Mouse (Mus musculus): Measurements from ENCODE around the gene Mctp1. TPM values are rescaled to one million over a fixed set of nuclear protein-coding genes. Genes with fewer than 3 reads are reported as not detected.

Gene Mctp1
- total RNA-seq, 2 experiments from 2014 or later: 0.82 to 0.88 TPM

DNA sequence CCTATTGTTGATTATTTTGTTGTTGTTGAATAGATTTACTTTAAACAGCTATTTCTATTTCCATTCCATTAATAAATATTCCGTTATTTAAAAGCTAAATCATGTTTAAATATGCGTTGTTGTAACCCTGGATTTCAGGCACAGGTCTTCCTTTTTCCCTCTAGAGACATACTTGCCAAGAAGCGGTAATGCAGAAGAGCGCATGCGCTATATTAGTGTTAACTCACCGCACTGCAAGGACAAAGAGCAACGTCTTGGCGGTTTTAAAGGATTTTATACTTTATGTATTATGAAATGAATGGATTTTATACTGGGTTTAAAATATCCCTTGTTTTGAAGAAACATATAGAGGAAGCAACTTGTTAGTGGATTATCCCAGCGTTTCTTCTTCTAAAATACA is 418.6 kb downstream of the Mctp1 start:
- intact Hi-C loops (cut with DNase I; ENCODE audit: low total_unique reads): no loop called here
- DNase-seq: no peak

DNA sequence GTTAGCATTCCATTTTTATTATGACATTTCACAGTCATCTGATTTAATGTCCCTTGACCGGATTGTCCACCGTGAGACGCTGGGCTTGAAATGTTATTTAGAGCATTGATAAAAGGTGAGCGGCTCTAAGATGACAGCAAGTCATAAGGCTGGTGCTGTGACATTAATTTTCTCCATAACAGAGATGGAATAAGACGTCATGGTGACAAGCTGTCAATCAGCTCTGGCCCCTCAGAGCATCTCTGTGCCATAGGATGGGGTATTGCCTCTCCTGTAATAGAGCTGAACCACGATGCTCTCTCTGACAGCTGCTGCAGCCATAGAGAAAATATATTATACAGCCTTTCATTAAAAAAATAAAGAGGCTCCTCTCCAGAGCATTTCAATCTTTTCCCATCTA is 419.5 kb downstream of the Mctp1 start:
- no peak for DNase-seq
- intact Hi-C loops (cut with DNase I; ENCODE audit: low total_unique reads): no loop called here

DNA sequence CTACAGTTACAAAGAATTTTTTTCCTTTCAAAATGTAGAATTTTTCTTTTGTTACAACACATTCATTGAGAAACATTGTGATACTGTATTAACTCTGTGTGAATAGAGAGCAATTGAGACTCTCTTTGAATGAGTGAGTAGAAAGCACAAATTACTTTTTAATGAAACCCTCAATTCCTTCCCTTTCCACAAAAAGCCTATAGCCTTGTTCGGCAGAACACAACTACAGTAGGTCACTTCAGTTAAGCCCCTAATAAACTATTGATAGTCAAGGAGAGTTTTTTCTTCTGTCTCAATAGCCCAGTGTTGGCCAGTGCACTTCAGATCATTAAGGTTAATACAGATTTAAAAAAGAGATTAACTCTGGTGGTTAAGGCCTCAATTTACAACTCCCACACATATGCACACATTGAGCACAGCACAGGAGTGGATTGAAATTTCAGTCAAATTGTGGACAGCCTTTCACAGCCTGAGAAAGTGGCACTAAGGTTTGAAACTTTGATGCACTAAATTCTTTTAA is 424.6 kb downstream of the Mctp1 start:
- DNase-seq: no peak
- intact Hi-C loops (cut with DNase I; ENCODE audit: low total_unique reads): no loop called here

DNA sequence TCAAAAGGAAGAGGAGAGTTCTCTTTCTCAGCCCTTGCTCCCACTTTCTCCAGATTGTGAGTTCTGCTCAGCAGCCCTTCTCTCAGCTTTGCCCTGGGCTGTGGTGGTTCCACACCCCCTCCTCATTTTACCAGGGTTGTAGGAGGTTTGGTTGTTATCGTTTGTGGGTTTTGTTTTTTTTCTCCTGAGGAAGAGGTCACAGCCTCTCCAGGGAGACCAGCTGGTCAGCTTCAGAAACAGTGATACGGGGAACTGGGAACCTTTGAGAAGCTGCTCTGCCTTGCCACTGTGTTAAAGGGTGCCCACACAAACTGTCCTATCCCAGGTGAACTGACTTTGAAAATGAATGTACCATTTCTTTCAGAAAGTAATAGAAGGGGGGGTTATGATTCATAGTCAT is 425.5 kb downstream of the Mctp1 start:
- no peak for DNase-seq
- intact Hi-C loops (cut with DNase I; ENCODE audit: low total_unique reads): no loop called here

DNA sequence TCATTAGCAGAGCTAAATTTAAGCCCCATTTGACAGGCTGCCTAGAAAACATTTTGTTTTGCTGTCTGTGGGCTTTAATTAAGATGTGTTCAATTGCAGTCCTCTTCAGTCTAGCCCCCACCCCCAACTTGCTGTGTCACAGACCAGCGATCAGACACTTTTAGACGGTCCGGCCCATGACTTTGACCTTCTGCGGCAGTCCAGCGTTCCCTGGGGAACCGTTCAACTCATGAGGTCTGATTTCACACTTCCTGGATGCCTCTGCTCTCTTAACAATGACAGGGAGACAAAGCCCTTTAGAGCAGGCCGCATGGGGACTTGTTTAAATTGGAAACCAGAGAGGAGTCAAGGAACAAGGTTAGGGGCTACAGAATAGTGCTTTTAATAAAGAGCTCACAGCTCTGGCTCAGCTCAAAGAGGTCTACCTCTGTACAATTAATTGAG is 426.2 kb downstream of the Mctp1 start:
- DNase-seq: no peak
- intact Hi-C loops (cut with DNase I; ENCODE audit: low total_unique reads): no loop called here

DNA sequence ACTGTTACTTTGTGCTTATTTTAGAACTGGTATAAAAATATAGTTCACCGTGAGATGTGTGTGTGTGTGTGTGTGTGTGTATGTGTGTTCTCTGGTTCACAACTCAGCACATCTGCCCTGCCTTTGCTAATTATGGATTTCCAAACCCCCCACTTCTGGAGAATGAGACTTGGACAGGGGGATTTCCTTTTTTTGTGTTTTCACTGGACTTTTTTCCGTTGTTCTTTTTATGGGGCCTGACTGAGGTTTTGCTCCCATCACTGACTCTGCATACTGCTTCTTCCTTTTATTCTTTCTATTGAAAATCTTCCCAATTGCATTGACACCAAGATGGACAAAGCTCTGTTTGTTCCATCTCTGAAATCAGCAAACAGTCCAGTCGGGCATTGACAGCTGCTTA is 438.7 kb downstream of the Mctp1 start:
- intact Hi-C loops (cut with DNase I; ENCODE audit: low total_unique reads): no loop called here
- DNase-seq: no peak

DNA sequence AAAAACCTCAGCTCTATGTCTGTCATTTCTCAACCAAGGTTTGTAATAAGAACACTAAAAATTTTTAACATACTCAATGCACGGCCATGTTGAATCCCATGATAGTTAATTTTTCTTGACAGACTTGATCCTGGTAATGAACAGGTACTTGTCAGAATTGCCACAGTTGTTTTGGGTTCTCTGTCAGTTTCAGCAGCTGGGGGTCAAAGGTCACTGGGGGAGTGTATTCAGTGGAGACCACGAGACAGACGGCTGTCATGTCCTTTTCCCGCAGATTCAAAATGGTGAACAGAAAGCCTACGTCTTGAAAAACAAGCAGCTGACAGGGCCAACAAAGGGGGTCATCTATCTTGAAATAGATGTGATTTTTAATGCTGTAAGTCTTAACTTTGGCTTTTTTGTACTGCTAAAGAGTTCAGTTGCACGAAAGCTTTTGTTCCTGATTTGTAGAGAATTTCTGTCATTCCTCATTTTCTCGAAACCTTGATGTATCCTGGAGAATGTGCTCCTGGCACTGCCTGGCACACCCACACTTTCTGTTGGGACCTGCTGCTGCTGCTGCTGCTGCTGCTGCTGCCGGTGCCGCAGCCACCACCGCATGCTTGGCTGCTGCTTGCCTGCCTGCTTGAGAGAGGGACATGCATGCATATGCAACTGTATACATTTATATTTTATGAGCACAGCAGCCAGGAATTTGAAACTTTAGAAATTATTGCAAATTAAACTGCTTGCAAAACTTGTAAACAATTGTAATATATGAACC is 440.8 kb downstream of the Mctp1 start:
- no peak for DNase-seq
- intact Hi-C loops (cut with DNase I; ENCODE audit: low total_unique reads): no loop called here

DNA sequence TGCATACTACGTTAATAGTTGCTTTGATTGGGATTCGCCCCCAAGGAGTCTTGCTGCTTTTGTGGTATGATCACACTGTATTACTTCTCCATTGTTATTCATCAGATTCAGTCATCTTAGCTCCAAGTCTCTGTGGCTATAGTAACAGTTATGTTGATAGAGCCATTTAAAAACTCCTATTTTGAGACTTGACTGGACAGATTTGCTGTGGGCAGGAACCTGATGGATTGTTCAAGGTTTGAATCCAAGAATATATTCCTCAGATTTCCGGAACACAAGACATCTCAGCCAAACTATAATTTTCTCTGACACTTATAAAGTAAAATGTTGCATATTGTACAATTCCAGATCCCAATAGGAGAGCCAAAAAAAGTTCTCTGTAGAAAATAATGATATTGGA is 443.4 kb downstream of the Mctp1 start:
- intact Hi-C loops (cut with DNase I; ENCODE audit: low total_unique reads): no loop called here
- DNase-seq: no peak

DNA sequence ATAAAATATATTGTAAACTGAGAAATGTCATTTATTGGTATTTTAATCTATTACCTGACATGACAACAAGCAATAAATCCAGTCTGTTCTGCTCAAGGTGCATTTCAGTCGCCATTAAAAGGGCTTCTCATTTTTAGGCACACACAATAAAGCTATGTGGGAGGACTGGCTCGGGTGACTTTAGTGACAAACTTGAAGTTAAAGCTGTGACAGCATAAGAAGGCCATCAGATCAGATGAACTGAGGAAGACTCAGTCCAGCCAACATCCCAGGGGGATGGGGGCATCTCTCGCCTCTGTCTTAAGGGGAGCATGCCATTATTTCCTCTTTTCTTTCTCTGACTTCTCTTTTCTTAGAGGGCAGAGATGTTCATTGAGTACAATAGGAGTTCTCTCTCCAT is 453.7 kb downstream of the Mctp1 start:
- intact Hi-C loops (cut with DNase I; ENCODE audit: low total_unique reads): no loop called here
- no peak for DNase-seq

DNA sequence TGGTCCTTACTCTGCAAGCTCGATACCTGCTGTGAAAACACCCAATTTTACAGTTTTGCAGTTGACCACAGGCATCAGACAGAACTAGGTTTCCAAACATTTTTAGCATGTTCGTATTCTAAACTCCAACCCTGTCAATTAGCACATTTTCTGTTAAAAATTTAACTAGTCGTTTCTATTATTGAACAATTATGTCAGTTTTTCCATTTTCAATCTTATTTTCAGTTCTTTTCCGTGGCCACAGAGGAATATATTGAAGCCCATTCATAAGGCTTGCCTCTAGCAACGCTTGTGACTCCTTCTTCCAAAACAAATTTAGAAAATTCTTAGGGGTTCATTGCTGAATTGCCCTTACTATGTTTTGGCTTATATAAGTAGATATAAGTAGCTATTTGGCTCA is 456.4 kb downstream of the Mctp1 start:
- no peak for DNase-seq
- intact Hi-C loops (cut with DNase I; ENCODE audit: low total_unique reads): no loop called here

DNA sequence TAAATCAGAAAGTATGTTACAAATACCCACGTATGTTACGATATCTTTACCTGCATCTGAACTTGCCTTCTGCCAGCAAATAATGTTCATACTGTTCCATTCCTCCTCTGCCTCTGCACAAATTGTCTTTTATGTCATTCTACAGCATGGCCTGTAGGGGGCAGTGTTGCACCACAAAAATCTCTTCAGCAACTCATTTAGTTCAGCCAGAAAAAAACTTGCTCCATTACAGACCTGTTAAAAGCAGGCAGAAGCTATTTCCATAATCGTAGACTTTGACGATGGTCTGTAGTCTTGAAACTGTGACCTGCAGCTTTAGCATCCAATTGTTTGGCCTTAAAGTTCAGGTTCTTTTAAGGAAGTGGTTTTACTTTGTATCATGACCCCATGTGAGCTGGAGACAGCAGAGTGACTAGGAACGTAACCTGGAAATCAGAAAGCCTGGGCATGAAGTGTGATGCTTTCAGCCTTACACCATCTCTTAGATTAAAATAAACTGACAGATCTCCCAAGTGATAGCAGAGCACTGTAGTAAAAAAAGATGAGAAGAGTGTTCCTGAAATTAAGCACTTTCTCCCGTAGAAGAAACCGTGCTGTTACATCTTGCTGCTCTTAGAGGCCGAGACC is 460.4 kb downstream of the Mctp1 start:
- DNase-seq: peak; percentile 31
- intact Hi-C loops (cut with DNase I; ENCODE audit: low total_unique reads): no loop called here

DNA sequence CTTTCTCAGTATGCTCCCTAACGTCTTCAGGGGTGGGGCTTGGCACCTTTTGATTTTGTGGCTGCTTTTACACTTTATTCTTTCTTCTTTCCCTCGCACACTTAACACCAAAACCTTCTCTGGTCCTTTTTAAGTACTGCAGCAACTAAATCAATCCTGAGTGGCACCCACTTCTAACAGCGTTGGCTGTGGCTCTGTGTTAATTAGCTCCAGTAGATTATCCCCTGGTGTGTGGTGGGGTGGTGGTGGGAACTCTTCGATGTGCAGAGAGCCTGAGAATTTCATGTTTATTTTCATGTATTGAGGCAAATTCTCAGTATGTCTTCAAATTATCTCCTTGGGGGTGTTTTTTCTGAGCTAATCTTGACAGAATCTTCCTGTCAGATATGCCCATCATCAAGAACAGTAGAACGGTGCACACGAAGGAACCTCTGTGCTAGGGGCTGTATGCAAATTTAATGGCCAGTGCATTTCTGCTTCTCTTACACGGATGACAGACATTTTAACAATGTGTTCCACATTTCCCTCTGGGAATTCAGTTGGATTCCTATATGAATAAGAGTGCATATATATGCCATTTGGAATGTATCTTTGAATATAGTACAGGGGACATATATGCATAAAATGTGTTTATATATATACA is 466.2 kb downstream of the Mctp1 start:
- intact Hi-C loops (cut with DNase I; ENCODE audit: low total_unique reads): no loop called here
- DNase-seq: no peak

DNA sequence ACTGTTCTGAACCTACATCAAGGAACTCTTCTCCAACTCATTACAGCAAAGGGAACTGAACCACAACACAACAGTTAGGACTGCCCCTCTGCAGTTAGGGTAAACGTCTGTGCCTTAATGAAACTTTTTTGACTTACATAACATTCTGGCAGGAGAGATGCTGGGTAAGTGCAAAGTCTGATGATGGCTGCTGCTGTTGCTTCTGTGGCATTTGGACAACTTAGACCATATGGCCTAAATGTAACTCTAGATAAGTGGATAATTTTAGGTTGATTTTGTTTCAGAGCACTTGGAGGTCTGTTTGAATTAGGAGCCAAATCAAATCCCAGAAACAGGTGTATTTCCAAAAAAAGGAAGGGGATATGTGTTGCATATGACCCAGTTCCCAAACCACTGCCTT is 470.0 kb downstream of the Mctp1 start:
- intact Hi-C loops (cut with DNase I; ENCODE audit: low total_unique reads): no loop called here
- no peak for DNase-seq

DNA sequence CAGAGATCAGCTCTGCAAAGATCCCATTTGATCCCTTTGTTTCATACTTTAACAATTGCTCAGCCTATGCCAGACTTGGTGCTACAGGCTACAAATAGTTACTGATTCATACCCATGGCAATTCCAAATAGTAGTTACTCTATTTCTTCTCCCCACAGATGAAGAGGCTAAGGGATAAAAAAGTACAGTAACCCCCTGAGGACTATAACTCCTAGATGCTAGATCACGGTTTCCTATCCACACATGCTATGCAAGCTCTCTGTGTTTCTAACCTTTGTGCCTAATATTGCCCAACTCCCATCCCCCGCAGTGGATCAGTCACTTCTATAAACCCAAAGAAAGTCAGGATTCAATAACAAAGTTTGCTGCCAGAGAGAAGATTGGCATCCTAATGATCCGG is 470.7 kb downstream of the Mctp1 start:
- intact Hi-C loops (cut with DNase I; ENCODE audit: low total_unique reads): no loop called here
- no peak for DNase-seq

DNA sequence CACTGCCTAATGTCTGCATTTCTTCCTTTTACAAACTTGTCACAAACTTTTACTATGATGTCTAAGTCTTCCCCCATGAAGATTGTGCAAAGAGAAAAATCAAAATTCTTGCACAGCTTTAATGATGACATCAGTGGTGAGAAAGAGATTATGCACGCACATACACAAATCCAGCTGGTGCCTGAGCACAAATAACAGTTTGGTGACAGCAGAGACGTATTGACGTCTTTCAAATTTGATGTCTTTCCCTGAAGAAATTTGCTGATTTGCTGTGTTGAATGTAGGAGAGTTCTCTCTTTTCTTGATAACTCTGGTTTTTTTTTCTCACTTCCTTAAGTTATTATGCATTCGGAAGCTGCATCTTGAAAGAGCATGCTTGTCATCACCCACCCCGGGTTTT is 472.7 kb downstream of the Mctp1 start:
- DNase-seq: no peak
- intact Hi-C loops (cut with DNase I; ENCODE audit: low total_unique reads): no loop called here

DNA sequence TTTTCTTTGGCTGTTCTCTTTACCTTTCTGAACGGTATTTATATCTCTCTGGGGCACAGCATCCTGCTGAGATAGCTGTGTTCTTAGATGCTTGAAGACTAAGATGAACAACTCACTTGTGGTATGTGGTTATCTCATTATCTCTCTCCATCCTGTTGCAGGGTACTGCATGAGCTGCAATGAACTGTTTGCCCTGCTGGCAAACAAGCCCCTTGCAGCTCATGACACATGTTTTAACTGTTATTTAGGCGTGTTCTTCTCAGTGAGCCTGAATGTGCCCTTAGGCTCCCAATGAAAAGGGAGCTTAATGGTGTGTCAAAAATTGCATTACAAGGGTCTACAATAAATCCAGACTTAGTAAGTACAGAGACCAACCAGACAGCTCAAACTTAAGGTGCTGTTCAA is 473.7 kb downstream of the Mctp1 start:
- DNase-seq: no peak
- intact Hi-C loops (cut with DNase I; ENCODE audit: low total_unique reads): no loop called here

DNA sequence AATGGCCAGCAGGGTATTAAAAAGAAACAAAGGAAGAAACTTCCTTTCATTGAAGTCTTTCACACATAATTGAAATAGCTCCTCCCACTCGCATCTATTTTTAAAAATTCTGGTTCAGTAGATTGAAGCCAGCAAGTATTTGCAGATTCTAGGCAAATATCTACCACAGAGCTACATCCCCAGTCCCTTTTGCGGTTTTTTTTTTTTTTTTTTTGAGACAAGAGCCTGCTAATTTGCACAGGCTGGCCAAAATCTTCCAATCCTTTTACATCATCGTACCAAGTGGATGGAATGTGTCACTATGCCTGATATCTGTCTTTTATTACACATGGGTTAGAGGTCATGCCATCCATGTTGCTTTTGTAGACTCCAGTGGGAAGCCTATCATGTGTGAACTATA is 486.0 kb downstream of the Mctp1 start:
- DNase-seq: no peak
- intact Hi-C loops (cut with DNase I; ENCODE audit: low total_unique reads): no loop called here

DNA sequence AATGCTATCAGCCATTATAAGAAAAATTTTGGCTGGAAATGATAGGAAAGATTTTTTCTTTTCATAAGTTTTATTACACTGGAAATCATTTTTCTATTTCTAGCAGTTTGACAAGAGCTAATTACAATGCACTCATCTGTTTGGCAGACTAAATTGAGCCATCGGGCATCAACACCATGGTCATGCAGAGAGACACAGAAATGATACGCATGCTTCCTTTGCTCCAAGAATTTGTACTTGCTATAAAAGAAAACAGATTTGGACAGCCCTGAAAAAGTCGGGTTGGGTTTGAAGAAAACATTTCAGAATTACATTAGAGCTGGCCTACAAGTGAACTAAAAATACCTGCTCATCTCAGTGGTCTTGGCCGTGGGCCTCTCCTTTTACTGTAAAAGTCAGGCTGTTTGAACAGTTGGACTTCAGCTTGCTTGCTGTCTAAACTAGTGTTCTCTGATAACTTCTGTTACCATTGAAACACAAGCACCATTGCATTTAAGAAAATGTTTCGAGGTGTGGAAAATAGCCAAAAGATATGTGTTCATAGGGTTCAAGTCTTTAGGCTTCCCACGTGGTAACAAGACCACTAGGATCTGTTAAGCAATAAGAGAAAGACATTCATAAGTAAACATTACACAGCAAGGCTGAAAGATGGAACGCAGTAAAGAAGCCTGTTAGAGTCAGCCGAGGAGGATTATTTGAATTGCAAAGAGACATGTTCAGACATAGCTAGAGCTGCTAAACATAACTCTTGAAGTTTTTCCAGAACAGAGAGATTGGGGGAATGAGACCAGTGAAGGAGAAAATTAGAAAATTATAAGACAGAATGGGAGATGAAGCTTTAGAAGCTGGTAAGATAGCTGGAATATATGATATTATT is 493.8 kb downstream of the Mctp1 start:
- intact Hi-C loops (cut with DNase I; ENCODE audit: low total_unique reads): no loop called here

DNA sequence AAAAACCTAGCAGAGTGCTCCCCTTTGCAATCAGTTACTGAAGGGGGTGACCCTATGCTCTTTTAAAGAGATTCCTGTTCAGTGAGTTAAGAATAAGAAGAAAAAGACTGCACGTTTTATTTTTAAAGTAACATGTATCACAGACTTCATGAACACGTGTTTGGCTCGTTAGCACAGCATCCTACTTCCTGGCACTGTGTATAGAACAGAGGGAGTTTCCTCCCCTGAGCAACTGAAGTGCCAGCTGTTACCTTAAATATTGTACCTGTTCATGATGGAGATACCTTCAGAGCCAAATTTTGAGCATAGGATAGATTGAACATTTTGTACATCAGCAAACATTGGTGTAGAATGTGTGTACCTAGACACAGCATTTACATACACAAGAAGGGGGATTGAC is 494.7 kb downstream of the Mctp1 start:
- DNase-seq: no peak

More for the DNA sequence above, 493.8 kb downstream of the Mctp1 start:
- no peak for DNase-seq

More for the DNA sequence above, 494.7 kb downstream of the Mctp1 start:
- intact Hi-C loops (cut with DNase I; ENCODE audit: low total_unique reads): no loop called here
